Mouse (Mus musculus) myocyte (in vitro differentiated cells): ENCODE results near the gene Ube3b.

Experiments used
- CEBPB ChIP-seq: IDR thresholded peaks from 2 replicates; pipeline ENCODE4 v1.6.1; 2011; ENCODE audit warnings: mild to moderate bottlenecking, moderate library complexity; ENCODE audit not compliant: poor library complexity, insufficient read depth, severe bottlenecking
- E2F4 ChIP-seq: IDR thresholded peaks from one replicate; pipeline ENCODE4 v1.6.1; 2011; ENCODE audit warnings: mild to moderate bottlenecking, control low read depth, moderate library complexity; ENCODE audit not compliant: insufficient read depth
- MAX ChIP-seq: IDR thresholded peaks from one replicate; pipeline ENCODE4 v1.6.1; 2011; ENCODE audit warnings: low read depth, mild to moderate bottlenecking, control low read depth
- MYOD1 ChIP-seq, 3 experiments: IDR thresholded peaks; one replicate each; pipeline ENCODE4 v1.6.1; 2011; ENCODE audit warnings: control low read depth in 2 of 3, low read depth in 2 of 3, mild to moderate bottlenecking in 2 of 3, moderate library complexity in 1 of 3; ENCODE audit not compliant: insufficient read length in 2 of 3, control insufficient read depth in 1 of 3
- MYOG ChIP-seq, 3 experiments: IDR thresholded peaks; one replicate each; pipeline ENCODE4 v1.6.1; 2011; ENCODE audit warnings: control low read depth in 2 of 3, low read depth in 2 of 3, mild to moderate bottlenecking in 2 of 3; ENCODE audit not compliant: insufficient read length in 2 of 3, control insufficient read depth in 1 of 3, insufficient read depth in 1 of 3
- POLR2A ChIP-seq: IDR thresholded peaks from one replicate; pipeline ENCODE4 v1.6.1; 2011; ENCODE audit warnings: low read depth, mild to moderate bottlenecking, control low read depth, moderate library complexity; ENCODE audit not compliant: insufficient read length
- POLR2AphosphoS2 ChIP-seq: IDR thresholded peaks from one replicate; pipeline ENCODE4 v1.6.1; 2011; ENCODE audit warnings: low read depth, control low read depth; ENCODE audit not compliant: insufficient read length
- TCF12 ChIP-seq: IDR thresholded peaks from one replicate; pipeline ENCODE4 v1.6.1; 2011; ENCODE audit warnings: mild to moderate bottlenecking, control low read depth; ENCODE audit not compliant: poor library complexity, insufficient read depth, severe bottlenecking
- USF1 ChIP-seq: IDR thresholded peaks from one replicate; pipeline ENCODE4 v1.6.1; 2011; ENCODE audit warnings: low read depth, mild to moderate bottlenecking, control low read depth, moderate library complexity

DNA sequence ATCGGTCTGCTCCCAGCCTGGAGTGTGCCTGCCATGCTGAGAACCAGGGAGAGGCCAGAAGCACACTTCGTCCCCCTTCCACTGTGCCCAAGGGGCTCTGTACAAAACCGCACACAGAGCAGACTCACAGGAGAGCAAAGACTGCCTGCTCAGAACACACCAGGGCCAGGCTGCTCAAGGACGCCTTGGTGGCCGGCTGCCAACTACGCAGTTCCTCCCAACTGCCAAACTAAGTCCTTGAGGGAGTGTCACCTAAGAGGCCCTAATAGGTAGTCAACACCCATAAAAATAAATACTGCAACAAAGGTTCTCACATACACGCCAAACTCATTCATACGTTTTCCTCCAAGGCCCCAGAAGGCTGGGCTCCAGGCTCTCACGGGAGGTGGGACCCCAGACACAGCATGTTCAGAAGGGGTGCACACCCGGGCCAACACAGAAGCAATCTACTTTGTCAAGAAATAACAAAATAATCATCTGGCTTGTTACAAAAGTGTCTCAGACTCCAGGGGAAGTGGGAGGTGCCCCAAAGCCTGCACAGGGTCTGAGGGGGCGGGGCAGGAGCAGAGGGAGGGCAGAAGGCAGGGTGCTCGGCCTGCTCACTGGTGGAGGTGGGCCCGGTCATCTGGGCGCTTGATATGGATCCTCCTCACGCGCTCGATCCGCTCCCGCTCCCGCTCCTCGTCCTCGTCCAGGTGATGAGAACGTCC is 15.2 kb upstream of the Ube3b start:
- TF ChIP-seq USF1, result no peak
- no peak for TF ChIP-seq POLR2A
- TF ChIP-seq POLR2AphosphoS2, result no peak
- TF ChIP-seq E2F4, result no peak
- no peak for TF ChIP-seq TCF12
- TF ChIP-seq MAX, result no peak
- TF ChIP-seq MYOD1 (IDR thresholded peaks at IDR 0.05; ENCODE audit: control insufficient read depth in 1 of 3, insufficient read length in 2 of 3, low read depth in 2 of 3), result no peak
- no peak for TF ChIP-seq CEBPB
- no peak for TF ChIP-seq MYOG (IDR thresholded peaks at IDR 0.05; ENCODE audit: control insufficient read depth in 1 of 3, insufficient read depth in 1 of 3, insufficient read length in 2 of 3, low read depth in 2 of 3)
